Mouse (Mus musculus): ENCODE measurements around the gene Atad5. TPM values are rescaled to one million over a fixed set of nuclear protein-coding genes. Genes with fewer than 3 reads are reported as not detected.
"Not testable (repeated sequence)": the region's sequence is repeated elsewhere in the genome, so short reads cannot be mapped to it uniquely, and the experiment has no call there.

The Atad5 gene
- polyA plus RNA-seq, 1 experiment, result 0.47 TPM

- Histone ChIP-seq H3K27me3 (replicated peaks) (peaks cover 2% of the 10 kb centered on the region), H3K4me1 (peaks cover 59% of the 10 kb centered on the region), H3K36me3 (replicated peaks; ENCODE audit: low read length) (no peaks in the 10 kb centered on the region), H3K9me3 (no peaks in the 10 kb centered on the region), H3K4me3 (replicated peaks) (no peak overlapping the region)
- TF ChIP-seq FLI1 (IDR thresholded peaks at IDR 0.05; ENCODE audit: low read length) (no peak), GATA1 (IDR thresholded peaks at IDR 0.05; ENCODE audit: borderline replicate concordance, low read length) (no peak)
Measured at GRCm38 (mm10) chr11:80148313-80148712, 59.1 kb downstream of the Atad5 start.

DNA sequence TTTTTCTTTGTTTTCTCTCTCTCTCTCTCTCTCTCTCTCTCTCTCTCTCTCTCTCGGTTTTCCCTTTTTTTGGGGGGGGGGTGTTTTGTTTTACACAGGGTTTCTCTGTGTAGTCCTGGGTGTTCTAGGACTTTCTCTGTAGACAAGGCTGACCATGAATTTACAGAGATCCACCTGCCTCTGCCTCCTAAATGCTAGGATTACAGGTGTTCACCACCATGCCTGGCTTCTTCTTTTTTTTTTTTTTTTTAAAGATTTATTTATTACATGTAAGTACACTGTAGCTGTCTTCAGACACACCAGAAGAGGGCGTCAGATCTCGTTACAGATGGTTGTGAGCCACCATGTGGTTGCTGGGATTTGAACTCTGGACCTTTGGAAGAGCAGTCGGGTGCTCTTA, 59.8 kb downstream of the Atad5 start:
- H3K9me3 ChIP-seq; H3K36me3 ChIP-seq (replicated peaks; ENCODE audit: low read length); H3K4me3 ChIP-seq (replicated peaks); H3K27me3 ChIP-seq (replicated peaks): not testable (repeated sequence)
- H3K4me1 ChIP-seq, result peaks cover 65% of the 10 kb centered on the region

DNA sequence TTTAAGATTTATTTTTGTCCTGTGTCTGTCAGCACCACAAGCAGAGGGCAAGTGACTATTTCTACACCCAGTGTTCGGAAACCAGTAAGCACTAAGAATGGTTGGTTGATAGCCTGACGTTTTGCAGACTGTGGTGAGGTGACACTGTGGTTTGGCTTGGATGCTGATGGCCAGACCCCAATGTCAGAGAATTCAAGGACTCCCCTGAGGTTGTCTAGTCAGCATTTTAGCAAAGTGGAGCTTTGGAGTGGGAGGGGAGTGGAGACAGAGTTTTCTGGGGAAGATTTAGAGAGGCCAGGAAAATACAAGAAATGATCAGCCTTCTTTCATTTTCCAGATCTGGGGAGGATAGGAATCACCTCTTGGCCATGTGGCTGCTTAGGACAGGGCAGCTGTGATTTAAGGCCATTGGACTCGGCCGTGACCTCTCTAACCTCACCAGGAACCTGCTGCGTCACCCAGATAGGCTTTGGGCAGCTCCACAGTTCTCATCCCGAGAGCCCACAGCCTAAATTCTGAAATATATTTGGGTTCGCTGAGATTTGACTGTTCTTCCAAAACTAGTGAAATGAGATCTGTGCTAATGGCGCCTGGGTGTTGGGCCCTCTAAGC, 60.3 kb downstream of the Atad5 start:
- no peaks in the 10 kb centered on the region for H3K9me3 ChIP-seq
- H3K4me3 ChIP-seq (replicated peaks), result no peak overlapping the region
- TF ChIP-seq GATA1 (IDR thresholded peaks at IDR 0.05; ENCODE audit: borderline replicate concordance, low read length), result no peak
- TF ChIP-seq FLI1 (IDR thresholded peaks at IDR 0.05; ENCODE audit: low read length), result no peak

GRCm38 (mm10) chr11:80150566-80150965, 61.4 kb downstream of the Atad5 start:
- H3K4me3 ChIP-seq (replicated peaks), result no peak overlapping the region
- H3K4me1 ChIP-seq, result peaks cover 66% of the 10 kb centered on the region
- no peaks in the 10 kb centered on the region for H3K9me3 ChIP-seq
- H3K36me3 ChIP-seq (replicated peaks; ENCODE audit: low read length), result no peaks in the 10 kb centered on the region
- no peak for TF ChIP-seq FLI1 (IDR thresholded peaks at IDR 0.05; ENCODE audit: low read length)
- TF ChIP-seq GATA1 (IDR thresholded peaks at IDR 0.05; ENCODE audit: borderline replicate concordance, low read length), result no peak
- peaks cover 19% of the 10 kb centered on the region for H3K27me3 ChIP-seq (replicated peaks)

More for the DNA sequence above, 60.3 kb downstream of the Atad5 start:
- Histone ChIP-seq H3K36me3 (replicated peaks; ENCODE audit: low read length) (no peaks in the 10 kb centered on the region), H3K4me1 (peaks cover 65% of the 10 kb centered on the region), H3K27me3 (replicated peaks) (peaks cover 8% of the 10 kb centered on the region)

DNA sequence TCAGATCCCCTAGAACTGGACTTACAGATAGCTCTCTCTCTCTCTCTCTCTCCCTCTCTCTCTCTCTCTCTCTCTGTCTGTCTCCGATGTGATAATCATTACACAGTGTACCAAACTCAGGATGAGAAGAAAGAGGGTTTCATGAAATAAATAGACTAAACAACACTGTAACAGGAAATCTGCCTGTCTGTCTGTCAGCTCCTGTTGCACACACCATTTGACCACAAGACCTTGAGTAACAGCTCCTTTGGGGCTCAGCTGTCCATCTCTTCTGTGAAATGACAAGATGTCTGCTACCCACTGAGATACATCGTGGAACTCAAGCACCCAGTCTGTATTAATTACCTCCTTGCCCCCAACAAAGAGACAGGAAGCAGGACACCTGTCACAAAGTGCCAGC, 62.3 kb downstream of the Atad5 start:
- no peaks in the 10 kb centered on the region for H3K9me3 ChIP-seq
- H3K4me3 ChIP-seq (replicated peaks), result no peak overlapping the region
- H3K27me3 ChIP-seq (replicated peaks), result peaks cover 28% of the 10 kb centered on the region
- peaks cover 58% of the 10 kb centered on the region for H3K4me1 ChIP-seq
- TF ChIP-seq GATA1 (IDR thresholded peaks at IDR 0.05; ENCODE audit: borderline replicate concordance, low read length) (no peak), FLI1 (IDR thresholded peaks at IDR 0.05; ENCODE audit: low read length) (no peak)
- H3K36me3 ChIP-seq (replicated peaks; ENCODE audit: low read length), result no peaks in the 10 kb centered on the region

DNA sequence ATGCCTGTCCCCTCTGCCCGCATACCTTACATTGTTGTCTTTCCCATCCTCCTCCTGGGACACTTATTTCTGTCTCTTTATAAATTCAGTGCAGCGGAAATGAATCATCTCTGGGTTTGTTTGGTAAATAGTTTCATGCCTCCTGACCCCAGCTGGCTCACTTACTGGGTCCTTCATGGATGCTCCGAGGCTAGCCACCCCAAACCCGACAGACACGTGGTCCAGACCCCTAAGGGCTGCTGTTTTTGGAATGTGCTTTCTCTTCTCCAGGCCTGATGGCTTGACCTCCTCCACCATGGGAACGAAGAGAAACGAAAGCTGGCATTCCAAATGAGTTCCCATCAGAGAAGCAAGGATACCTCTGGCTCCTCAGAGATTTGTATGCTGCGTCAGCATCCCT, 63.2 kb downstream of the Atad5 start:
- Histone ChIP-seq H3K27me3 (replicated peaks) (peaks cover 33% of the 10 kb centered on the region), H3K4me3 (replicated peaks) (no peak overlapping the region), H3K4me1 (peaks cover 55% of the 10 kb centered on the region), H3K9me3 (no peaks in the 10 kb centered on the region), H3K36me3 (replicated peaks; ENCODE audit: low read length) (no peaks in the 10 kb centered on the region)
- TF ChIP-seq GATA1 (IDR thresholded peaks at IDR 0.05; ENCODE audit: borderline replicate concordance, low read length) (no peak), FLI1 (IDR thresholded peaks at IDR 0.05; ENCODE audit: low read length) (no peak)

DNA sequence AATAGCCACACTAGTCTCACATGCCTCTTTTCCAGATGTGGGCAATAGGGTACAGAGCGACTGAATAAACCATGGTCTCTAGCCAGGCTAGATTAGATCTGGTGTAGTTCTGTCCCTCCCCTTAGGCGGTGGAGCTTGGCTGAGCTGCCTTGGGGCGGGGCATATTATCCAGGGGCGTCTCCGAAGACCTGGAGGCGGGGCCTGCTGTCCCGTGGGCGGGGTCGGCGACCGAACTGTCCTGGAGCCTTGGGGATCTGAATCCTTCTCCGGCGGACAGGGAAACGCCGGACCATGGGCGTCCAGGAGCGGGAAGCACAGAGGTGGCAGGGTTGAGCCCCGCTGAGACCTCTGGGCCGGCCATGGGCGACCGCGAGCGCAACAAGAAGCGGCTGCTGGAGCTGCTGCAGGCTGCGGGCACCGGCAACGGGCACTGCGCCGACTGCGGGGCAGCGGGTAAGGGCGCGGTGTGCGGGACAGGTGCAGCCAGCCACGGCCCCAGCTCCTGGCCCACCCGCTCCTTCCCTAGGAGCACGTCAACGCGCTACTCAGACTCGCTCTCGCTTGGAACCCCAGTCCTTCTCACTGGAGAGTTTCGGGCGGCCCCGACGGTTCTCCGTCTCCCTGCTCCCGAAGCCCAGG, 64.8 kb downstream of the Atad5 start, which contains the start of gene Adap2:
Gene Adap2 (plus strand): TSS at position 249 of the 639 bp plus-strand sequence.
- Histone ChIP-seq H3K4me1 (peaks cover 48% of the 10 kb centered on the region), H3K36me3 (replicated peaks; ENCODE audit: low read length) (no peaks in the 10 kb centered on the region), H3K9me3 (no peaks in the 10 kb centered on the region), H3K4me3 (replicated peaks) (peak within 1 kb of the TSS; percentile 97), H3K27me3 (replicated peaks) (peaks cover 48% of the 10 kb centered on the region)
- TF ChIP-seq GATA1 (IDR thresholded peaks at IDR 0.05; ENCODE audit: borderline replicate concordance, low read length) (no peak), FLI1 (IDR thresholded peaks at IDR 0.05; ENCODE audit: low read length) (no peak)

- Histone ChIP-seq H3K27me3 (replicated peaks) (peaks cover 53% of the 10 kb centered on the region), H3K4me1 (peaks cover 45% of the 10 kb centered on the region)
- TF ChIP-seq GATA1 (IDR thresholded peaks at IDR 0.05; ENCODE audit: borderline replicate concordance, low read length), result no peak
- TF ChIP-seq FLI1 (IDR thresholded peaks at IDR 0.05; ENCODE audit: low read length), result no peak
Measured at GRCm38 (mm10) chr11:80154501-80154900, 65.3 kb downstream of the Atad5 start.

GRCm38 (mm10) chr11:80155541-80155940, 66.3 kb downstream of the Atad5 start:
- H3K36me3 ChIP-seq (replicated peaks; ENCODE audit: low read length), result no peaks in the 10 kb centered on the region
- TF ChIP-seq GATA1 (IDR thresholded peaks at IDR 0.05; ENCODE audit: borderline replicate concordance, low read length) (no peak), FLI1 (IDR thresholded peaks at IDR 0.05; ENCODE audit: low read length) (no peak)
- H3K27me3 ChIP-seq (replicated peaks), result peaks cover 56% of the 10 kb centered on the region
- H3K4me3 ChIP-seq (replicated peaks), result peak overlapping the region; percentile 75
- H3K4me1 ChIP-seq, result peaks cover 39% of the 10 kb centered on the region
- no peaks in the 10 kb centered on the region for H3K9me3 ChIP-seq

More at GRCm38 (mm10) chr11:80154501-80154900, 65.3 kb downstream of the Atad5 start:
- H3K9me3 ChIP-seq, result no peaks in the 10 kb centered on the region
- H3K36me3 ChIP-seq (replicated peaks; ENCODE audit: low read length), result no peaks in the 10 kb centered on the region
- peak overlapping the region; percentile 97 for H3K4me3 ChIP-seq (replicated peaks)

GRCm38 (mm10) chr11:80155961-80156360, 66.8 kb downstream of the Atad5 start:
- H3K9me3 ChIP-seq, result no peaks in the 10 kb centered on the region
- H3K27me3 ChIP-seq (replicated peaks), result peaks cover 56% of the 10 kb centered on the region
- no peak for TF ChIP-seq FLI1 (IDR thresholded peaks at IDR 0.05; ENCODE audit: low read length)
- TF ChIP-seq GATA1 (IDR thresholded peaks at IDR 0.05; ENCODE audit: borderline replicate concordance, low read length), result no peak
- peak overlapping the region; percentile 29 for H3K4me3 ChIP-seq (replicated peaks)
- H3K36me3 ChIP-seq (replicated peaks; ENCODE audit: low read length), result no peaks in the 10 kb centered on the region
- H3K4me1 ChIP-seq, result peaks cover 38% of the 10 kb centered on the region
